In the genomic region with DNA sequence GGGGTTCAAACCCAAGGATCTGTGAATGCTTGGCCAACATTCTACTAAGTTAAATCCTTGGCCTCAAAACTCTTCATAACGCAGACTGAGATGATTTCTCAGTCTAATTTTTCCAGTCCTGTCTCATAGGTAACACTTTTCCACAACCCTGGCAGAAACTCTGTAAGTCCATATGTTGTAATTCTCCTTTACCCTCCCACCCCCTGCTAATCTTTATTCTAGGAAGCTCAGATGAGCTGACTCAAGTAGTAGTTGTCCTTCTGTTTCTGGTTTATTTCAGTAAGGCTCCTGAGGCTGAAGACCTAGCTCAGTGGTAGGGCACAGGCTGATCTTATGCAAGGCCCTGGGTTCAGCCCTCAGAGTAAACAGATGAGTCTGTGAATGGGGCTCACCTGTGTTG, we compare ENCODE assay signal across 29 mouse cellular contexts.
DNase-seq lines count a peak whose midpoint lies in the region; ATAC-seq lines count a peak whose summit lies in the region.
"Had no signal": no experiment of that assay in that cellular context is flagged by ENCODE, and none has a peak within 500 bp of the region (broad histone marks: within the 10 kb centered on the region; RNA-seq: fewer than 3 reads in every experiment).

No protein-coding gene starts in this region.

- H3K9me3 ChIP-seq in hindbrain, embryonic 12.5 days (replicated peaks), result no peaks in the 10 kb centered on the region
- H3K9me3 ChIP-seq: embryonic facial prominence, embryonic 13.5 days; embryonic facial prominence, embryonic 15.5 days; forebrain, embryonic 10.5 days; forebrain, embryonic 12.5 days; G1E had no signal

- no peak overlapping the region for H3K4me2 ChIP-seq in hindbrain, embryonic 12.5 days (replicated peaks)
- H3K4me2 ChIP-seq: embryonic facial prominence, embryonic 13.5 days; embryonic facial prominence, embryonic 15.5 days; forebrain, embryonic 12.5 days had no signal

- 97% methylated on average over 1 of the region's 1 CpGs for WGBS in hindbrain, embryonic 12.5 days

- H3K36me3 ChIP-seq in hindbrain, embryonic 12.5 days, result no peaks in the 10 kb centered on the region
- H3K36me3 ChIP-seq: embryonic facial prominence, embryonic 13.5 days; embryonic facial prominence, embryonic 15.5 days; forebrain, embryonic 10.5 days; forebrain, embryonic 12.5 days; G1E had no signal

- H3K4me3 ChIP-seq in hindbrain, embryonic 12.5 days, result no peak overlapping the region
- H3K4me3 ChIP-seq: embryonic facial prominence, embryonic 13.5 days; embryonic facial prominence, embryonic 15.5 days; erythroblast, embryonic 14.5 days; forebrain, embryonic 10.5 days; forebrain, embryonic 12.5 days had no signal

- DNase-seq in frontal cortex, postnatal 25 days (ENCODE audit: low spot score in 2 of 2), result no peak
- peak; percentile 27 for DNase-seq in heart, adult 11 months
- DNase-seq in heart, adult 8-10 months (ENCODE audit: low spot score), result no peak
- DNase-seq in brain, adult 2 months (ENCODE audit: low read depth, low spot score), result peak; percentile 52
- DNase-seq: adrenal gland, adult 8-10 months; adrenal gland, postnatal 14 days; adrenal gland, postnatal 36 days; B cell, adult 2 months; cerebellum, adult 11 months; cerebellum, adult 18-20 months; cerebellum, adult 8-10 months; cerebellum, adult 9-11 months; cerebellum, postnatal 14 days; cerebellum, postnatal 36 days; embryo, embryonic 11 days had no signal

- H3K27ac ChIP-seq in hindbrain, embryonic 12.5 days, result no peak overlapping the region
- H3K27ac ChIP-seq: embryonic facial prominence, embryonic 13.5 days; embryonic facial prominence, embryonic 15.5 days; forebrain, embryonic 10.5 days; forebrain, embryonic 12.5 days had no signal

- peak; percentile 88 for ATAC-seq in frontal cortex, adult (ENCODE audit: low TSS enrichment)
- no peak for ATAC-seq in hindbrain, embryonic 12.5 days (ENCODE audit: low FRiP score)
- ATAC-seq: activated CD4-positive, CD25-positive, alpha-beta regulatory T cell, adult 4 months; CD4-positive, CD25-positive, alpha-beta regulatory T cell, adult 4 months; forebrain, embryonic 14.5 days; forebrain, embryonic 16.5 days; Patski had no signal

- no peak overlapping the region for H3K9ac ChIP-seq in hindbrain, embryonic 12.5 days
- H3K9ac ChIP-seq: embryonic facial prominence, embryonic 13.5 days; embryonic facial prominence, embryonic 15.5 days; forebrain, embryonic 12.5 days had no signal

- no peaks in the 10 kb centered on the region for H3K27me3 ChIP-seq in hindbrain, embryonic 12.5 days
- H3K27me3 ChIP-seq: CH12.LX; embryonic facial prominence, embryonic 13.5 days; embryonic facial prominence, embryonic 15.5 days; forebrain, embryonic 12.5 days; Patski had no signal

- no peaks in the 10 kb centered on the region for H3K4me1 ChIP-seq in hindbrain, embryonic 12.5 days

Comparison
In these comparisons a context has a peak if more than half of its experiments do, and no peak if none do; other contexts are left out.
1. DNase-seq: peak in heart, adult 11 months (single experiment) and brain, adult 2 months (single experiment); none in frontal cortex, postnatal 25 days (0 of 2) and heart, adult 8-10 months (single experiment).